Mouse (Mus musculus) hindbrain, embryonic 14.5 days (tissue): ENCODE data around the gene Scfd2. TPM values are rescaled to one million over a fixed set of nuclear protein-coding genes. Genes with fewer than 3 reads are reported as not detected.

Experiments used
- ATAC-seq: fragments of 200-750 bp; cut with Nextera tagmentation; 2 replicates; pipeline ENCODE4 v1.8.0; 2017; ENCODE audit warnings: moderate number of reproducible peaks, mild to moderate bottlenecking, moderate TSS enrichment, moderate library complexity; ENCODE audit not compliant: low FRiP score
- DNase-seq: peaks from one replicate; pipeline ENCODE4 v3.0.0-alpha.2; 2015; ENCODE audit warnings: low spot score
- H3K27ac ChIP-seq: fragments of 300-500 bp; sonication (generic); 2 replicates; pipeline ENCODE4 v1.5.1; 2014; ENCODE audit warnings: mild to moderate bottlenecking, moderate library complexity
- H3K27me3 ChIP-seq: fragments of 300-500 bp; sonication (generic); 2 replicates; pipeline ENCODE4 v1.6.1; 2014; ENCODE audit warnings: mild to moderate bottlenecking, low read length, mixed read lengths; ENCODE audit not compliant: control insufficient read depth, insufficient read depth
- H3K36me3 ChIP-seq: fragments of 300-500 bp; sonication (generic); replicated peaks from 2 replicates; pipeline ENCODE4 v1.6.1; 2014; ENCODE audit not compliant: control insufficient read depth, insufficient read depth
- H3K4me1 ChIP-seq: fragments of 300-500 bp; sonication (generic); replicated peaks from 2 replicates; pipeline ENCODE4 v1.6.1; 2014; ENCODE audit warnings: antibody characterized with exemption, low read length, mixed read lengths; ENCODE audit not compliant: control insufficient read depth, insufficient read depth
- H3K4me2 ChIP-seq: fragments of 300-500 bp; sonication (generic); replicated peaks from 2 replicates; pipeline ENCODE4 v1.6.1; 2014; ENCODE audit warnings: mild to moderate bottlenecking, moderate library complexity
- H3K4me3 ChIP-seq: fragments of 300-500 bp; sonication (generic); replicated peaks from 2 replicates; pipeline ENCODE4 v1.5.1; 2014; ENCODE audit warnings: mild to moderate bottlenecking, low read length
- H3K9ac ChIP-seq: fragments of 300-500 bp; sonication (generic); 2 replicates; pipeline ENCODE4 v1.6.1; 2014
- H3K9me3 ChIP-seq: fragments of 300-500 bp; sonication (generic); 2 replicates; pipeline ENCODE4 v1.6.1; 2016; ENCODE audit warnings: low read length; ENCODE audit not compliant: control insufficient read depth
- WGBS: fragments of 180-500 bp; shearing (Covaris S2); extraction: QIAGEN DNeasy Blood & Tissue Kit; methylation state at CpG from one replicate; pipeline ENCODE4 v1.1.7; 2014; 5-methylcytosine and 5-hydroxymethylcytosine counted together
- polyA plus RNA-seq: library from polyadenylated mRNA; unstranded; fragments of >200 nt; fragmentation: Nextera tagmentation; extraction: Ambion mirVana; gene quantifications from 2 replicates; pipeline ENCODE4 v1.2.1, GENCODE M21; 2014

The Scfd2 gene
- polyA plus RNA-seq, 1 experiment from 2014 or later: 18.8 TPM

GRCm38 (mm10) chr5:74189484-74190160 is 341.9 kb downstream of the Scfd2 start:
- 0 out of 2 replicates have a peak, but pooled peaks cover 4% of the 10 kb centered on the region for H3K4me1 ChIP-seq
- DNase-seq (no peak), ATAC-seq (no peak)
- H3K4me2 ChIP-seq: no peak overlapping the region
- 44% methylated on average over 9 of the region's 9 CpGs for WGBS
- H3K9me3 ChIP-seq: no peaks in the 10 kb centered on the region
- no peak overlapping the region for H3K9ac ChIP-seq
- H3K27ac ChIP-seq: no peak overlapping the region
- peaks cover 3% of the 10 kb centered on the region; the same call in 1 of the 2 replicates for H3K27me3 ChIP-seq
- no peak overlapping the region for H3K4me3 ChIP-seq
- H3K36me3 ChIP-seq: no peaks in the 10 kb centered on the region

GRCm38 (mm10) chr5:74188886-74189285 is 342.7 kb downstream of the Scfd2 start:
- Histone ChIP-seq H3K9me3 (no peaks in the 10 kb centered on the region), H3K4me2 (no peak overlapping the region), H3K4me3 (no peak overlapping the region), H3K27ac (no peak overlapping the region), H3K36me3 (no peaks in the 10 kb centered on the region), H3K27me3 (peaks cover 3% of the 10 kb centered on the region; the same call in 1 of the 2 replicates), H3K4me1 (no peaks in the 10 kb centered on the region), H3K9ac (no peak overlapping the region)
- no peak for ATAC-seq
- no peak for DNase-seq
- WGBS: 77% methylated on average over 8 of the region's 8 CpGs

- no peak overlapping the region for H3K4me3 ChIP-seq
- no peak overlapping the region for H3K27ac ChIP-seq
- no peak overlapping the region for H3K9ac ChIP-seq
- H3K4me1 ChIP-seq: no peaks in the 10 kb centered on the region
- no peak overlapping the region for H3K4me2 ChIP-seq
- ATAC-seq: no peak
- H3K36me3 ChIP-seq: no peaks in the 10 kb centered on the region
- WGBS: 92% methylated on average over 12 of the region's 12 CpGs
- 0 out of 2 replicates have a peak, but pooled peaks cover 3% of the 10 kb centered on the region for H3K27me3 ChIP-seq
- no peak for DNase-seq
- H3K9me3 ChIP-seq: no peaks in the 10 kb centered on the region
Measured at GRCm38 (mm10) chr5:74188076-74188475, 343.5 kb downstream of the Scfd2 start.

GRCm38 (mm10) chr5:74184607-74185006 is 347.0 kb downstream of the Scfd2 start:
- ATAC-seq: no peak
- no peak overlapping the region for H3K27ac ChIP-seq
- no peaks in the 10 kb centered on the region for H3K27me3 ChIP-seq
- no peaks in the 10 kb centered on the region for H3K36me3 ChIP-seq
- no peak overlapping the region for H3K4me3 ChIP-seq
- no peak overlapping the region for H3K9ac ChIP-seq
- no peaks in the 10 kb centered on the region for H3K4me1 ChIP-seq
- no peak overlapping the region for H3K4me2 ChIP-seq
- DNase-seq: no peak
- WGBS: 80% methylated on average over 9 of the region's 9 CpGs
- no peaks in the 10 kb centered on the region for H3K9me3 ChIP-seq

GRCm38 (mm10) chr5:74183118-74183517 is 348.4 kb downstream of the Scfd2 start:
- Histone ChIP-seq H3K4me1 (no peaks in the 10 kb centered on the region), H3K27ac (no peak overlapping the region), H3K27me3 (no peaks in the 10 kb centered on the region), H3K9ac (no peak overlapping the region), H3K4me3 (no peak overlapping the region), H3K9me3 (no peaks in the 10 kb centered on the region), H3K36me3 (no peaks in the 10 kb centered on the region), H3K4me2 (no peak overlapping the region)
- no peak for DNase-seq
- WGBS: 47% methylated on average over 10 of the region's 10 CpGs
- ATAC-seq: no peak

- Histone ChIP-seq H3K4me1 (0 out of 2 replicates have a peak, but pooled peaks cover 4% of the 10 kb centered on the region), H3K9ac (no peak overlapping the region), H3K27me3 (no peaks in the 10 kb centered on the region), H3K27ac (no peak overlapping the region), H3K9me3 (no peaks in the 10 kb centered on the region), H3K36me3 (no peaks in the 10 kb centered on the region), H3K4me2 (no peak overlapping the region), H3K4me3 (no peak overlapping the region)
- DNase-seq (no peak), ATAC-seq (no peak)
- WGBS: 18% methylated on average over 10 of the region's 10 CpGs
Measured at GRCm38 (mm10) chr5:74180216-74180615, 351.3 kb downstream of the Scfd2 start.

- ATAC-seq (peak; percentile 56; the same call in 1 of the 2 replicates), DNase-seq (peak; percentile 50)
- H3K9me3 ChIP-seq: no peaks in the 10 kb centered on the region
- 49% methylated on average over 14 of the region's 14 CpGs for WGBS
- no peak overlapping the region for H3K27ac ChIP-seq
- 0 out of 2 replicates have a peak, but pooled peaks cover 13% of the 10 kb centered on the region for H3K4me1 ChIP-seq
- no peak overlapping the region for H3K4me2 ChIP-seq
- H3K4me3 ChIP-seq: no peak overlapping the region
- no peaks in the 10 kb centered on the region for H3K36me3 ChIP-seq
- no peaks in the 10 kb centered on the region for H3K27me3 ChIP-seq
- H3K9ac ChIP-seq: no peak overlapping the region
Measured at GRCm38 (mm10) chr5:74175526-74176270, 355.9 kb downstream of the Scfd2 start.

GRCm38 (mm10) chr5:74173162-74173844 is 358.3 kb downstream of the Scfd2 start:
- Histone ChIP-seq H3K9me3 (no peaks in the 10 kb centered on the region), H3K4me1 (0 out of 2 replicates have a peak, but pooled peaks cover 13% of the 10 kb centered on the region), H3K36me3 (no peaks in the 10 kb centered on the region), H3K4me2 (no peak overlapping the region), H3K9ac (no peak overlapping the region), H3K4me3 (no peak overlapping the region), H3K27me3 (no peaks in the 10 kb centered on the region), H3K27ac (0 out of 2 replicates have a peak overlapping the region, but pooled peaks have one; percentile 5)
- DNase-seq (peak; percentile 41), ATAC-seq (0 out of 2 replicates have a peak, but pooled peaks have one; percentile 44)
- 69% methylated on average over 18 of the region's 18 CpGs for WGBS

- H3K4me1 ChIP-seq: 0 out of 2 replicates have a peak, but pooled peaks cover 13% of the 10 kb centered on the region
- H3K4me2 ChIP-seq: no peak overlapping the region
- no peak overlapping the region for H3K4me3 ChIP-seq
- H3K27ac ChIP-seq: no peak overlapping the region
- 70% methylated on average over 12 of the region's 12 CpGs for WGBS
- no peak for ATAC-seq
- no peaks in the 10 kb centered on the region for H3K36me3 ChIP-seq
- no peaks in the 10 kb centered on the region for H3K27me3 ChIP-seq
- no peaks in the 10 kb centered on the region for H3K9me3 ChIP-seq
- no peak for DNase-seq
- H3K9ac ChIP-seq: no peak overlapping the region
Measured at GRCm38 (mm10) chr5:74172208-74172607, 359.4 kb downstream of the Scfd2 start.
